Mouse (Mus musculus) G1E (cell line): ENCODE measurements at regions not wholly inside any gene's neighbourhood (a gene's known extent, or its start where the extent isn't known, plus 50 kb on each side); places are given as distances from the start of the nearest gene placed in this dataset.

Source experiments
- CTCF ChIP-seq: IDR thresholded peaks from 2 replicates; pipeline ENCODE4 v1.5.1; 2012; ENCODE audit warnings: low read depth, low read length, inconsistent platforms, mixed read lengths
- GATA1 ChIP-seq: IDR thresholded peaks from 2 replicates; pipeline ENCODE4 v1.6.1; 2012; ENCODE audit warnings: borderline replicate concordance, low read length, inconsistent platforms, mixed read lengths
- GATA2 ChIP-seq: IDR thresholded peaks from 2 replicates; pipeline ENCODE4 v1.6.1; 2012; ENCODE audit warnings: low read depth, low read length, inconsistent platforms, borderline replicate concordance
- TAL1 ChIP-seq: conservative IDR thresholded peaks from 2 replicates; pipeline ENCODE4 v1.6.1; 2012; ENCODE audit warnings: low read depth, low read length, inconsistent platforms, mixed read lengths

- TF ChIP-seq CTCF (no peak), GATA1 (no peak), TAL1 (no peak), GATA2 (no peak)
These were observed 194.1 kb upstream of the A1bg start for GRCm38 (mm10) chr15:61116912-61117311.
